Mouse (Mus musculus) midbrain, embryonic 11.5 days (tissue): ENCODE results near the gene Armh3. TPM values are rescaled to one million over a fixed set of nuclear protein-coding genes. Genes with fewer than 3 reads are reported as not detected.

Experiments used
- ATAC-seq: fragments of 200-750 bp; cut with Nextera tagmentation; 2 replicates; pipeline ENCODE4 v1.8.0; 2017; ENCODE audit warnings: moderate TSS enrichment, moderate library complexity; ENCODE audit not compliant: low FRiP score
- DNase-seq: peaks from one replicate; pipeline ENCODE4 v3.0.0; 2015; ENCODE audit warnings: low spot score; ENCODE audit errors: missing footprints
- H3K27ac ChIP-seq: fragments of 300-500 bp; sonication (generic); 2 replicates; pipeline ENCODE4 v1.5.1; 2014; ENCODE audit warnings: low read depth, low read length
- H3K27me3 ChIP-seq: fragments of 300-500 bp; sonication (generic); 2 replicates; pipeline ENCODE4 v1.6.1; 2014; ENCODE audit warnings: mild to moderate bottlenecking, low read length, moderate library complexity, mixed read lengths; ENCODE audit not compliant: control insufficient read depth, insufficient read depth
- H3K36me3 ChIP-seq: fragments of 300-500 bp; sonication (generic); 2 replicates; pipeline ENCODE4 v1.6.1; 2014; ENCODE audit warnings: mild to moderate bottlenecking, low read length, moderate library complexity, mixed read lengths; ENCODE audit not compliant: control insufficient read depth, insufficient read depth
- H3K4me1 ChIP-seq: fragments of 300-500 bp; sonication (generic); 2 replicates; pipeline ENCODE4 v1.6.1; 2014; ENCODE audit warnings: low read length; ENCODE audit not compliant: control insufficient read depth, insufficient read depth
- H3K4me2 ChIP-seq: fragments of 300-500 bp; sonication (generic); 2 replicates; pipeline ENCODE4 v1.6.1; 2014; ENCODE audit warnings: mild to moderate bottlenecking, moderate library complexity
- H3K4me3 ChIP-seq: fragments of 300-500 bp; sonication (generic); 2 replicates; pipeline ENCODE4 v1.5.1; 2014; ENCODE audit warnings: low read depth, low read length
- H3K9ac ChIP-seq: fragments of 300-500 bp; sonication (generic); 2 replicates; pipeline ENCODE4 v1.6.1; 2014; ENCODE audit warnings: low read length
- H3K9me3 ChIP-seq: fragments of 300-500 bp; sonication (generic); 2 replicates; pipeline ENCODE4 v1.6.1; 2016; ENCODE audit warnings: low read length; ENCODE audit not compliant: control insufficient read depth
- WGBS: fragments of 180-500 bp; shearing (Covaris S2); extraction: QIAGEN DNeasy Blood & Tissue Kit; methylation state at CpG from one replicate; pipeline ENCODE4 v1.1.7; 2014; 5-methylcytosine and 5-hydroxymethylcytosine counted together
- polyA plus RNA-seq: library from polyadenylated mRNA; unstranded; fragments of >200 nt; fragmentation: Nextera tagmentation; extraction: Ambion mirVana; gene quantifications from 2 replicates; pipeline ENCODE4 v1.2.1, GENCODE M21; 2014

The Armh3 gene
- polyA plus RNA-seq, 1 experiment from 2014 or later: 13.9 TPM

DNA sequence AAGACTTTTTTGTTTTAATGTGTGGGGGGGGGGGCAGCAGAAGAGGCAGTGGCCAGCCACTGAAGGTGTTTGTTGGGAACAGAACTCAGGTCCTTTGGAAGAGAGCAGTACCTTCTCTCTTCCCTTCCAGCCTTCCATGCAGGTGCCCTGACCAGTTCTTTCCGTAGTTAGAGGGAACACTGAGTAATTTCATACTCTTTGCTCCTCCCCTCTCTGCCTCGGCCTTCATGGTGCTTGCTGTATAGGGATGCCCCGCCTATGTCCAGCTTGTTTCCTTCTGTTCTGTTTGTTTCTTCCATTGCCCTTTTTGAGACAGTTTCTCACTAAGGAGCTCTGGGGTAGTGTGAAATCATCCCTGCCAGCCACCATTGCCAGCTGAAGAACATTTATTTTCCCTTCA lies 212.8 kb downstream of the Armh3 start:
- DNase-seq: no peak
- Histone ChIP-seq H3K9ac (no peak overlapping the region), H3K36me3 (no peaks in the 10 kb centered on the region), H3K9me3 (no peaks in the 10 kb centered on the region), H3K4me3 (no peak overlapping the region), H3K4me2 (no peak overlapping the region), H3K27ac (no peak overlapping the region), H3K4me1 (peaks cover 15% of the 10 kb centered on the region), H3K27me3 (no peaks in the 10 kb centered on the region)
- WGBS: 76% methylated on average over 3 of the region's 3 CpGs
- no peak for ATAC-seq

DNA sequence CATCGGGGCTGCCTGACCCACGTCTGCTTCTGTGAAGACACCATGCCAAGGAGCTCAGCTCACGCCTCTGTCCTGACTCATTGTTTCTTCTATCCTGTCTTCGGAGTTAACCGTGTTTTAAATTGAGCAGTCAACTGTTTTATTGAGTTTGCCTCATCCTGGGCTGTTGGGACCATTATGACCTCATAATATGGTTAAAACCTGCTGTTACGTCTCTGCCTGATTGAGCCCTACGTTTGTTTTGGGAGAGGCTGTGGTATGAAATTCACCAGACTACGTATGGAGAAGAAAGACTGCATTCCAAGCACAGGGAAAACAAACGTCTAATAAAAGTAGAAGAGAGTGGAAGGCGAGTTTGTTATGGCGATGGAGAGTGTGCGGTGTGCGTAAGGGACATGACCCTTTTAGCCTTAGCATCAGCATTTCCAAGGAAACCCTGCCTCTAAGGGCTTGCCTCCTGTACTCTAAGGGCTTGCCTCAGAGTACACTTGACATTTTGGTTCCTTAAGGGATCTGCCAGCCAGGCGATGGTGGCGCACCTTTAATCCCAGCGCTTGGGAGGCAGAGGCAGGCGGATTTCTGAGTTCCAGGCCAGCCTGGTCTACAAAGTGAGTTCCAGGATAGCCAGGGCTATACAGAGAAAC lies 214.2 kb downstream of the Armh3 start:
- DNase-seq (no peak), ATAC-seq (no peak)
- no peaks in the 10 kb centered on the region for H3K9me3 ChIP-seq
- peak overlapping the region; percentile 59 for H3K4me2 ChIP-seq
- 33% methylated on average over 17 of the region's 17 CpGs for WGBS
- H3K9ac ChIP-seq: peak overlapping the region; percentile 60
- no peaks in the 10 kb centered on the region for H3K27me3 ChIP-seq
- H3K27ac ChIP-seq: no peak overlapping the region
- H3K4me1 ChIP-seq: peaks cover 17% of the 10 kb centered on the region
- peak overlapping the region; percentile 100 for H3K4me3 ChIP-seq
- no peaks in the 10 kb centered on the region for H3K36me3 ChIP-seq

DNA sequence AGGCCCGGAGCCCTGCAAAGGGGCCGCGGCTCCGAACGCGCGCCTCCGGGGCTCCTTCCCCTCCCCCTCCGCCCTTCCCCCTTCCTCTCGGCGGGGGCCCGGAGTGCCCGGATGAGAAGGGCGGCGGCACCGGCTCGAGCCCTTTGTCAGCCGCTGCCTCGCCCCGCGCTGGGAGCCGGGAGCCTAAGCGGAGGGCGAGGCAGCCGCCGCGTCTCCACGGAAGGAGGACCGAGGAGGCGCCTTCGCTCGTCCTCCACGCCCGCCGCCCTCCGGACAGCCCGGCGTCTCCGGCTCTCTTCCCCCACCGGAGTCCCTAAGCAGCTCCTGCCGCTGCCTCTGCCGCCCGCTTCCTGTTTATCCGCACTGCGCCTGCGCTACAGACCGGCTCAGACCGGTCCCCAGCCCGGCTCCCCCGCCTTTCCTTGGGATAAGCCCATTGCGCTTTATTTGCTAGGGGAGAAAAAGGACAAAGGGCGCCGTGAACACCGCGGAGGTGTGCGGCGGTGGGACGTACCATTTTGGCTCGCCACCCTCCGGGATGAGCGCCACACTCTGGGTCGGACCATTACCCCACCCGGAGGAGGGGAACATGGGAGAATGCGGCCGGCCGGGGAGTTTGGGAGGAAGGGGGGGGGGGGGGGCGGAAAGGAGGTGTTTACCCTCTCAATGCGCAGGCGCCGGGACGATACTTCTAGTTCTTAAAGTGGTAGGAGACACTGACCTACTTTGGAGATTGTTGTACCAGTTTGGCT lies 214.9 kb downstream of the Armh3 start, which contains the start of gene Mgea5:
Gene Mgea5 (minus strand): TSS at position 657 of the 752 bp plus-strand sequence.
- ATAC-seq (peak; percentile 97), DNase-seq (peak; percentile 99)
- Histone ChIP-seq H3K4me1 (peaks cover 17% of the 10 kb centered on the region), H3K27ac (peak within 1 kb of the TSS; percentile 98), H3K9me3 (no peaks in the 10 kb centered on the region), H3K27me3 (no peaks in the 10 kb centered on the region), H3K4me3 (peak within 1 kb of the TSS; percentile 100), H3K4me2 (peak within 1 kb of the TSS; percentile 76), H3K36me3 (no peaks in the 10 kb centered on the region), H3K9ac (peak within 1 kb of the TSS; percentile 98)
- under 1% methylated on average over 48 of the region's 71 CpGs for WGBS

DNA sequence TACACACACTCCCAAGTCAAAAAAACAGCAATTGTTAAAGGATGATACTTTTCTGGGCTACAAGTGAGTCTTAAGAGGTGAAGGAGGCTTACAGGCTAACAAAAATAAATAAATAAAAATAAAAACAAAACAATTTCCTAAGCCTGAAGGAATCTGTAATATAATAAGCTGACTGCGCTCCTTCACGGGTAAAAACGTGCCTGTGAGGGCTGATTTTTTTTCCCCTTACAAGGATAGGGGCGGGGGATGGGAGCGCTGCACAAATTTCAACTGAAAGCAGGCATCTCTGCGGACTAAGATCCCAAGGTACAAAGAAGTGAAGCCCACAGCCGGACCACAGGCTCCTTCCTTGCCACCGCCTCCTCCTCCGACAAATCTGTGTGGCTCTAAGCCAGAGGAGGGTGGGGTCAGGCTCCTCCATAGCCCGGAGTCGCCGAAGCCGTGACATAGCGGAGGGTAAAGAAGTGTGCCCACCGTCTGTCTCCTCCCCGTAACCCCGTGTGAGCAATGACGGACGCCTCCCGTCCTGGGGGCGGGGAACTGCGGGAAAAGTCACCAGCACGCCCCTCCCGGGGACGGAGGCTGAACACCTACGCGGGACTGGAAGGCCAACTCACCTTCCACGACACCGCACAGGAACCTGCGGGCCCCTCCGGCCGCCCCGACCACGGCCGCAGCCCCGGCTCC lies 215.8 kb downstream of the Armh3 start:
- Histone ChIP-seq H3K4me3 (peak overlapping the region; percentile 100), H3K4me1 (peaks cover 17% of the 10 kb centered on the region), H3K9me3 (no peaks in the 10 kb centered on the region), H3K4me2 (peak overlapping the region; percentile 76), H3K27me3 (no peaks in the 10 kb centered on the region), H3K27ac (peak overlapping the region; percentile 98), H3K36me3 (no peaks in the 10 kb centered on the region; the same call in 1 of the 2 replicates), H3K9ac (peak overlapping the region; percentile 98)
- ATAC-seq: peak; percentile 61
- no peak for DNase-seq
- under 1% methylated on average over 33 of the region's 36 CpGs for WGBS

DNA sequence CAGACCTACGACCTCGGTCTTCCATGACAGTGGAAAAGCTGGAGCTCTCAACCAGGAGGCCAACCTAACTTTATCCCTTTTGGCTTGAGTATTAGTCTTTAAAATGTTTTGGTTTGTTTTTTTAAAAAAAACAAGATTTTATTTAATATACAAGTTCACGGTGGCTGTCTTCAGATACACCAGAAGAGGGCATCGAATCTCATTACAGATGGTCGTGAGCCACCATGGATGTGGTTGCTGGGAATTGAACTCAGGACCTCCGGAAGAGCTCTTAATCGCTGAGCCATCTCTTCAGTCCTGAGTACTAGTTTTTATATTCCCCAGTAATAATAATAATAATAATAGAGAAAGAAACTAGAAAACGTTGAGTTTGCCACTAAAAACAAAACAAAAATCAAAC lies 216.6 kb downstream of the Armh3 start:
- Histone ChIP-seq H3K9me3 (no peaks in the 10 kb centered on the region), H3K9ac (no peak overlapping the region; the same call in 1 of the 2 replicates)
- 62% methylated on average over 8 of the region's 8 CpGs for WGBS

DNA sequence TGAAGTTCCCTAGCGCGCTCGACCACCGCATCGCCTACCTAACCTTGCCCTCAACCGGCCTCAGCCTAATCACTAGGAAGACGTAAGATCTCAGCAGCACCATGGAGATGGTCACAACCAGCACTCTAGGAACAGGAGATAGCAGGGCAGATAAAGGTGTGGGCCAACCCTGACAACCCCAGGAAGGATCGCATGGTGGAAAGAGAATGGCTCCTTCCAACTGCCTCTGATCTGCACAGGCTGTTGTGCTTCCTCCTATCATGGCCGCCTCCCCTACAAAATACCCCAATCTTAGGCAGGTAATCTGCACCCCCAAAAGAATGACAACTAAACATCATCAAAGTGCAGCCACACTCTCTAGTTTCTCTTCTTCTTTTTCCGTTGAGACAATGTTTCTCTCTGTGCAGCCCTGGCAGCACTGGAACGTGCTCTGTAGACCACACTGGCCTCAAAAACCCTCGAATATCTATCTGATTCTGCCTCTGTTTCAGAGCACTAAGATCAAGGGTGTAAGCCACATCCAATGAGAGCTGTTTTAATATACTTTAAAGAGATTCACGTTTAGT lies 217.9 kb downstream of the Armh3 start:
- H3K9me3 ChIP-seq: no peaks in the 10 kb centered on the region
- H3K36me3 ChIP-seq: peaks cover under 1% of the 10 kb centered on the region
- H3K4me1 ChIP-seq: peaks cover 17% of the 10 kb centered on the region
- ATAC-seq (no peak), DNase-seq (peak; percentile 81)
- no peak overlapping the region for H3K4me3 ChIP-seq
- no peaks in the 10 kb centered on the region for H3K27me3 ChIP-seq
- 93% methylated on average over 13 of the region's 13 CpGs for WGBS
- H3K9ac ChIP-seq: no peak overlapping the region
- H3K4me2 ChIP-seq: no peak overlapping the region
- no peak overlapping the region for H3K27ac ChIP-seq

More for the DNA sequence above, 216.6 kb downstream of the Armh3 start:
- DNase-seq (peak; percentile 66), ATAC-seq (no peak)
- Histone ChIP-seq H3K36me3 (no peaks in the 10 kb centered on the region; the same call in 1 of the 2 replicates), H3K4me3 (peak overlapping the region; percentile 100), H3K4me2 (peak overlapping the region; percentile 76), H3K27me3 (no peaks in the 10 kb centered on the region), H3K4me1 (peaks cover 17% of the 10 kb centered on the region), H3K27ac (no peak overlapping the region)

DNA sequence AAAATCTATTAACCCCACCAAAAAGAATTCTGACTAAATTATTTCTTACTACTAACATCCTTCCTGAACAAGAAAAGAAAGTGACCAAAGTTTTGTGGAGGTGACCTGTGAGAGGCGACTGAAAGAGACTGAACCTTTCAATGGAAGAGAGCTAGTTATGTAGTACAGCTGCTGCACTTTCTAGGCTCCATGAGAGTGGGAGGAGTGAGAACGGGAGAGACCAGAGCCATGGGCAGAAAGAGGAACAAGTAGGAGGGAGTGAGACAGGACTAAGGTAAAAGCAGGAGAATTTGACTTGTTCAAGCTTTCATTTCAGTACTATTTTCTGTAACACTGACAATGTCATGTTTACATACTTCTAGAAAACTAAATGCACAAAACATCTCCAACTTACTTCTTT lies 222.8 kb downstream of the Armh3 start:
- Histone ChIP-seq H3K4me1 (0 out of 2 replicates have a peak, but pooled peaks cover 3% of the 10 kb centered on the region), H3K9me3 (no peaks in the 10 kb centered on the region), H3K4me3 (no peak overlapping the region), H3K9ac (no peak overlapping the region), H3K27me3 (no peaks in the 10 kb centered on the region), H3K27ac (no peak overlapping the region), H3K36me3 (peaks cover 10% of the 10 kb centered on the region), H3K4me2 (no peak overlapping the region)
- 82% methylated on average over 2 of the region's 2 CpGs for WGBS
- no peak for DNase-seq
- no peak for ATAC-seq

DNA sequence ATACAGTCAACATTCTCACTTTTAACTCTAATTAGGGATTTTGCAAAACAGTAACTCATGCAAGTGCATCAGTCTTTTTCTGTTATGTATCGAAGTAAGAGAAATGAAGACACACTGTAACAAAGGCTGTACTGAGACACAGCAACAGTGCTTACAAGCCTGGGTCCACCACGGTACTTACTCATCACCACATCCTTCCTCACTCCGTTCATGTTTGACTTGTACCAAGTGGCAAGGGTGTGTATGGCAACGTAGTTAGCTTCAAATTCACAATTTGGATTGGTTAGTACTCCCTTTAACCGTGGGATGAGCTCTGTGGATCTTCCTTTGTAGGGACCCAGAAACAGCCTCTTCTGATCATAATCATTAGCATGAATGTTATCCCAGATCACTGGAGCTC lies 226.8 kb downstream of the Armh3 start:
- DNase-seq (no peak), ATAC-seq (no peak)
- no peak overlapping the region for H3K27ac ChIP-seq
- WGBS: 93% methylated on average over 5 of the region's 5 CpGs
- H3K27me3 ChIP-seq: no peaks in the 10 kb centered on the region
- H3K36me3 ChIP-seq: peaks cover 33% of the 10 kb centered on the region
- no peaks in the 10 kb centered on the region for H3K4me1 ChIP-seq
- no peak overlapping the region for H3K4me2 ChIP-seq
- no peaks in the 10 kb centered on the region for H3K9me3 ChIP-seq
- H3K4me3 ChIP-seq: no peak overlapping the region
- H3K9ac ChIP-seq: no peak overlapping the region
